Mouse (Mus musculus): Measurements from ENCODE around the gene Rnf166. TPM values are rescaled to one million over a fixed set of nuclear protein-coding genes. Genes with fewer than 3 reads are reported as not detected.
A peak's percentile ranks its signal among the peaks of the same experiment; 100 is the strongest.

The Rnf166 gene
- polyA plus RNA-seq, 1 experiment from 2014 or later, result 44.0 TPM

DNA sequence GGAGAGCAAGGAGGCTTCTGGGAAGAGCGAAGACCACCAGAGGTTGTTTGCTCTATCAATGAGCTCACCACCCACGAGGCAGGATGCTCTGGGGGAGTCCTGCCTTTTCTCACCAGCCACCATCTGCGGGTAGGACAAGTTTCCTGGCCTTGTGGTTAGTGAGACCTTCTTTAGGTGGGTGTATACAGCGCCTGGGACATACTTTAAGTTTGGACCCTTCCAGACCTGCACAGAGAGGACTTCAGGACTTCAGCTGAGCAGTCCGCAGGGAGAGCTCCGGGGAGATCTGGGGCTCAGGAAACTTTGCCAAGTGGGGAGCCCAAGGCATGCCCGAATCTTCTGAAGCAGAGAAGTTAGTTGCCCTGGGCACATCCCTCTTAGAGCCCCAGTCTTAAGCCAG, 15.9 kb downstream of the Rnf166 start:
- Histone ChIP-seq H3K36me3 (ENCODE audit: insufficient read depth, low read length) (no peaks in the 10 kb centered on the region), H3K4me2 (ENCODE audit: low read length) (peak overlapping the region; percentile 66), H3K27ac (no peak overlapping the region), H3K4me1 (replicated peaks; ENCODE audit: insufficient read depth, low read length) (peaks cover 13% of the 10 kb centered on the region; the same call in 1 of the 2 replicates), H3K9me3 (replicated peaks; ENCODE audit: low read length) (no peaks in the 10 kb centered on the region), H3K4me3 (replicated peaks; ENCODE audit: low read depth, low read length) (peak overlapping the region; percentile 27; the same call in 1 of the 2 replicates), H3K27me3 (ENCODE audit: insufficient read depth, low read length) (peaks cover 16% of the 10 kb centered on the region), H3K9ac (ENCODE audit: low read depth, low read length) (peak overlapping the region; percentile 43; the same call in 1 of the 2 replicates)
- 0 out of 2 replicates have a peak, but pooled peaks have one; percentile 1 for ATAC-seq (replicated peaks; ENCODE audit: low FRiP score, low read depth)
- 26% methylated on average over 7 of the region's 7 CpGs for WGBS
- TF ChIP-seq CTCF (IDR thresholded peaks at IDR 0.05; ENCODE audit: low read depth), result no peak
- DNase-seq (ENCODE audit: low spot score), result no peak

GRCm38 (mm10) chr8:122459218-122459900, 16.5 kb downstream of the Rnf166 start:
- Histone ChIP-seq H3K4me2 (ENCODE audit: low read length) (no peak overlapping the region), H3K9ac (ENCODE audit: low read depth, low read length) (no peak overlapping the region), H3K36me3 (ENCODE audit: insufficient read depth, low read length) (no peaks in the 10 kb centered on the region), H3K9me3 (replicated peaks; ENCODE audit: low read length) (no peaks in the 10 kb centered on the region), H3K27ac (no peak overlapping the region), H3K4me3 (replicated peaks; ENCODE audit: low read depth, low read length) (no peak overlapping the region), H3K27me3 (ENCODE audit: insufficient read depth, low read length) (peaks cover 16% of the 10 kb centered on the region), H3K4me1 (replicated peaks; ENCODE audit: insufficient read depth, low read length) (peaks cover 13% of the 10 kb centered on the region; the same call in 1 of the 2 replicates)
- DNase-seq (ENCODE audit: low spot score) (no peak), ATAC-seq (replicated peaks; ENCODE audit: low FRiP score, low read depth) (no peak)
- 62% methylated on average over 6 of the region's 6 CpGs for WGBS
- peak; percentile 63 for TF ChIP-seq CTCF (IDR thresholded peaks at IDR 0.05; ENCODE audit: low read depth)

DNA sequence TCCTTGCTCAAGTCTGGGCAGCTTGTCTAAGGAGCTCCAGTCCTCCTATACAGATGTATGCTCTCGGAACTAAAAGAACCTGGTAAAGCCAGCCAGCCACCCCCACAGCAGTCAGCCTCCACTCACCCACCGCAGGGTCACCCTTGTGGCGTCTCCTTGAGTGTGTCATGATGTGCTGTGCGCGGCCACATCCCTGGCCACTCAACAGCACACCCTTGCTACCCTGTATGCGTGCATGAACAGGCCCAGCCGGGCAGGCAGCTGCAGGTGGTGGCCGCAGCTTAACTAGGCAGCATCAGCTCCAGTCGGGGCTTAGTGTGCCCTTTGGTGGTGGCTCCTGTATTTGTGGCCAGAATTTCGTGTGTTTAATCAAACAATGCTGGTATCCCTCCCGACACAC, 18.7 kb downstream of the Rnf166 start:
- Histone ChIP-seq H3K9ac (ENCODE audit: low read depth, low read length) (no peak overlapping the region), H3K4me1 (replicated peaks; ENCODE audit: insufficient read depth, low read length) (peaks cover 13% of the 10 kb centered on the region; the same call in 1 of the 2 replicates), H3K4me3 (replicated peaks; ENCODE audit: low read depth, low read length) (no peak overlapping the region), H3K36me3 (ENCODE audit: insufficient read depth, low read length) (no peaks in the 10 kb centered on the region), H3K27ac (no peak overlapping the region), H3K9me3 (replicated peaks; ENCODE audit: low read length) (no peaks in the 10 kb centered on the region), H3K27me3 (ENCODE audit: insufficient read depth, low read length) (peaks cover 16% of the 10 kb centered on the region), H3K4me2 (ENCODE audit: low read length) (no peak overlapping the region)
- 68% methylated on average over 11 of the region's 11 CpGs for WGBS
- TF ChIP-seq CTCF (IDR thresholded peaks at IDR 0.05; ENCODE audit: low read depth), result no peak
- no peak for ATAC-seq (replicated peaks; ENCODE audit: low FRiP score, low read depth)
- DNase-seq (ENCODE audit: low spot score), result no peak

GRCm38 (mm10) chr8:122454409-122454808, 21.5 kb downstream of the Rnf166 start:
- TF ChIP-seq CTCF (IDR thresholded peaks at IDR 0.05; ENCODE audit: low read depth), result no peak
- H3K36me3 ChIP-seq (ENCODE audit: insufficient read depth, low read length), result no peaks in the 10 kb centered on the region

GRCm38 (mm10) chr8:122452154-122452553, 23.7 kb downstream of the Rnf166 start:
- H3K4me2 ChIP-seq (ENCODE audit: low read length), result no peak overlapping the region
- H3K36me3 ChIP-seq (ENCODE audit: insufficient read depth, low read length), result no peaks in the 10 kb centered on the region
- no peaks in the 10 kb centered on the region for H3K4me1 ChIP-seq (replicated peaks; ENCODE audit: insufficient read depth, low read length)
- H3K9ac ChIP-seq (ENCODE audit: low read depth, low read length), result no peak overlapping the region
- no peak overlapping the region for H3K27ac ChIP-seq
- no peaks in the 10 kb centered on the region for H3K9me3 ChIP-seq (replicated peaks; ENCODE audit: low read length)
- DNase-seq (ENCODE audit: low spot score) (no peak), ATAC-seq (replicated peaks; ENCODE audit: low FRiP score, low read depth) (no peak)
- 0 out of 2 replicates have a peak, but pooled peaks cover 2% of the 10 kb centered on the region for H3K27me3 ChIP-seq (ENCODE audit: insufficient read depth, low read length)
- H3K4me3 ChIP-seq (replicated peaks; ENCODE audit: low read depth, low read length), result no peak overlapping the region
- TF ChIP-seq CTCF (IDR thresholded peaks at IDR 0.05; ENCODE audit: low read depth), result no peak
- WGBS, result 90% methylated on average over 6 of the region's 10 CpGs

More at GRCm38 (mm10) chr8:122454409-122454808, 21.5 kb downstream of the Rnf166 start:
- Histone ChIP-seq H3K4me3 (replicated peaks; ENCODE audit: low read depth, low read length) (no peak overlapping the region), H3K4me2 (ENCODE audit: low read length) (no peak overlapping the region), H3K9me3 (replicated peaks; ENCODE audit: low read length) (no peaks in the 10 kb centered on the region), H3K27ac (no peak overlapping the region), H3K4me1 (replicated peaks; ENCODE audit: insufficient read depth, low read length) (no peaks in the 10 kb centered on the region), H3K27me3 (ENCODE audit: insufficient read depth, low read length) (0 out of 2 replicates have a peak, but pooled peaks cover 5% of the 10 kb centered on the region), H3K9ac (ENCODE audit: low read depth, low read length) (no peak overlapping the region)
- no peak for ATAC-seq (replicated peaks; ENCODE audit: low FRiP score, low read depth)
- 82% methylated on average over 6 of the region's 6 CpGs for WGBS
- DNase-seq (ENCODE audit: low spot score), result no peak

DNA sequence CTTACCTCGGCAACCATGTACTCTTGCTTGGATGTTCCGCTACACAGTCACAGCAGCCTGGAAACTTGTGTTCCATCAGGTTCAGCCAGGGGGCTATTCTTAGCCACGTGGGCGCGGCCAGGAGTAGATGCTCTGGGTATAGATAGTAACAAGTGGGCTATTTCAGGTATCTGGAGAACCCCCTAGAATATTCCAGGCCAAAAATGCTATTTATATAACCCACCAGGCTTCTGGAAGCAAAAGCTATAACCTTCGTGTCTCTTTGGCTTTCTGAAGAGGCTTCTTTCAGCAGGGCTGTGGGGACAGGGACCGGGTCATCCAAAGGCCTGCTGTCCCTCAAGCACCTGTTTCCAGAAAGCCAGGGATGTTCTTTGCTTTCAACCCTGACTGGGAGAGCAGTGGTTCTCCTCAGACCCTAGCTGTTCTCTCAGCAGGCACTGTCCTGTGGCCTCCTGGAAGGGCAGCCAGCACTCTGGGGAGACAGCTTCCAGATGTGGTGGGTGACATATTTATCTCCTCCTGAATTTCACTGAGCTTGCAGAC, 24.6 kb downstream of the Rnf166 start:
- Histone ChIP-seq H3K9me3 (replicated peaks; ENCODE audit: low read length) (no peaks in the 10 kb centered on the region), H3K27ac (no peak overlapping the region), H3K4me1 (replicated peaks; ENCODE audit: insufficient read depth, low read length) (no peaks in the 10 kb centered on the region), H3K36me3 (ENCODE audit: insufficient read depth, low read length) (no peaks in the 10 kb centered on the region), H3K4me2 (ENCODE audit: low read length) (no peak overlapping the region), H3K4me3 (replicated peaks; ENCODE audit: low read depth, low read length) (no peak overlapping the region), H3K9ac (ENCODE audit: low read depth, low read length) (no peak overlapping the region), H3K27me3 (ENCODE audit: insufficient read depth, low read length) (no peaks in the 10 kb centered on the region)
- no peak for TF ChIP-seq CTCF (IDR thresholded peaks at IDR 0.05; ENCODE audit: low read depth)
- ATAC-seq (replicated peaks; ENCODE audit: low FRiP score, low read depth) (no peak), DNase-seq (ENCODE audit: low spot score) (no peak)
- WGBS, result 72% methylated on average over 7 of the region's 7 CpGs

Data from kidney, postnatal 0 days (tissue).